Mouse (Mus musculus): Measurements from ENCODE around the gene Calu.
"Not testable (repeated sequence)": the region's sequence is repeated elsewhere in the genome, so short reads cannot be mapped to it uniquely, and the experiment has no call there.

The Calu gene

DNA sequence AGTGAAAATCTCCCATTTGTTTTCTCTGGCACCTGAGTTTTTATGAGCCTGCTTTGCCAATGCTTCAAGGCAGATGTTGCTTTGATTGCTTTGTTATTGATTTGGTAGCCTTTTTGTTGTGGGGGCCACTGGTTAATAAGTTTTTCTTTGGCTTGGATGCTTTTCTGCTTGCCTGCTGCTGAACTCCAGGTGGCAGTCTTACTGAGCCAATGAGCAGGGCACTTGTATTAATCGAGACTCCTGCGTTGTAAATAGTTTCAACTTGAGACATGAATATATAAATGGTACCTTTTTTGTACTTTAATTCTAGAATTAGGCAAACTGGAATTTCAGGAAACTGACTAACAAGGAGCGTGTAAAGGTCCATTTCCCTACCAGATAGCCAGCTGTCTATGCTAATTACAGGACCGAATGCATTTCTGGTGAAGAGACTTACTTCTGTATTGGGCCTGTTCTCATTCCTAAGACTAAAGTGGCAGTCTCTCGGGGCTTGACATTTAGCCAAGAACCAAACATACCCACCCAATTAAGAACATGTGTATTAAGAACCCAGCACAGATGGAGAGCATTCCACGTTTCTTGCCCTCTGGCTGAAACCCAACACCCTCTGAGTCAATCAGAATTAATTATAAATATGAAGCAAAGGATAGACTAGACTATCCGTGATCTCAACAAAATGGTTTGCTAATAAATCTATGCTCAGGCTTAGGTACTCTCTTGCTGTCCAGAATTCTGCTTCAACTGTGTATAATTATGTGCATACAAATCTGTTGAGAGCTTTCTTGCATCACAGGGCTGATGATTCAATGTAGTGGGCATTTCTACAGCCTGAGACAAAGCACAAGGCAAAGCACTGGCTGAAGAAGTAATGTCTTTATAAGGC lies 14.6 kb downstream of the Calu start:
- DNase-seq (ENCODE audit: low read depth in 2 of 2, low spot score in 2 of 2): no peak

DNA sequence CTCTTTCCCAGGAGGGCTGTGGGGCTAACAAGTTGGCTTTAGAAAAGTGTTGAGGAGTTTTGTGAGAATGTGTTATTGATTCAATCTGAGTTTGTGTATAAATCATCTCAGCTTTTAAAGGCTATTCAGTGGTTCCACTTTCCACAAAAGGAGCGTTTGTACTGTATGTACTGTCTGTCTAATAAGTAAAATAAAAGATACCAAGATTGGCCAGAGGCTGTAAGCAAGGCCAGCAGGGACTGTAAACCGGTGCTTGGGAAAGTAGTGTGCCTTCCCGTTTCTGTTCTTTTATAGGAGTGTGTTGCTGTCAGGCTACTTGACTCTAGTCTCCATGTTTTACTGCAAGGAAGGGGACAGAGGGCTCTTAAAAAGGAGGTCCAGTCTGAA lies 15.3 kb downstream of the Calu start:
- DNase-seq (ENCODE audit: low read depth in 2 of 2, low spot score in 2 of 2): no peak

DNA sequence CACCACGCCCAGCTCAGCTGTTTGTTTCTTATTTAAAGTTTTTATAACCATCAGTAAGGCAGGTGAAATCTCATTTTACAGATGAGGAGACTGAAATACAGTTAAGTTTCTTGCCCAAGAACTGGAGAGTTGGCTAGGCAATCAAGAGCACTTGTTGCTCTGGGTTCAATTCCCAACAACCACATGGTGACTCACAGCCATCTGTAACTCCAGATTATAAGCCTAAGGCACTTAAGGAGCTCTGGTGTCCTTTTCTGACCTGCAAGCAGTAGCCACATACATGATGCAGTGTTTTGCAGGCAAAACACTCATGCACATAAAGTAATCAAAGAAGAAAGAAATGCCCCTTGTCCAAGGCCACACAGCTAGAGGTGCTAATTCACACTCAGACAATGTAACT lies 17.4 kb downstream of the Calu start:
- no peak for DNase-seq (ENCODE audit: low read depth in 2 of 2, low spot score in 2 of 2)

DNA sequence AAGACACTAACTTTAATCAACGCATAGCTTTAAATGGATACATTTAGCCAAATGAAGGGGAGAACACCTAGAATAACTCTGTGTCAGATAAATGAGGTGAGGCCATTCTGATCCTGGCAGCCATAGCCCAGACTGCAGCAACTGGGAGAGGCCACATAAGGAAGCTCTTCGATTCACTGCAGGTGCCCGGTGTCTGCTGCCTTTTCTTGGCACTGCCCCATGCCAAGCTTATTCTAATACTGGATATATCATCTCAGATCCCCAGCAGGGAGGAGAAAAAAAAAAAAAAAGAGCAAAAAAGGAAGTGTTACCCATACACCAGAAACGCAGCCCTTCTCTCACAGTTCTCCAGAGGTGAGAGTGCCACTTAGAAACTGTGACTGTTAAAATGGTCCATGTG lies 29.5 kb downstream of the Calu start:
- no peak for DNase-seq (ENCODE audit: low read depth in 2 of 2, low spot score in 2 of 2)

DNA sequence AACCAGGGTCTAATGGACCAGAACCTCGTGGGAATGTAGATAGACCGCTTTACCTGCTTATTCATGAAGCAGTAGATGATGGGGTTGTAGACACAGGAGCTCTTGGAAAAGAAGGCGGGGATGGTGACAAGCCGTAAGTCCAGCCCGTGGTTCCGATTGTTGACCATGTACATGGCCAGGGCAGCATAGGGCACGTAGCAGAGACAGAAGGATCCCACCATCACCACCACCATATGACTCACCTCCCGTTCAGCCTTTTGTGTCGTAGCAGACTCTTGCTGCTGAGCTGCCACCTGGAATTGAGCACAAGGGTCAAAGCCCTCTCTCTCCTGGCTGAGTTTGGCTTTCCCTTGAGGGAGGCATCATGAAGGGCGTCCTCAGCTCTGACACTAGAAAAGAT lies 30.8 kb downstream of the Calu start:
- no peak for DNase-seq (ENCODE audit: low read depth in 2 of 2, low spot score in 2 of 2)

DNA sequence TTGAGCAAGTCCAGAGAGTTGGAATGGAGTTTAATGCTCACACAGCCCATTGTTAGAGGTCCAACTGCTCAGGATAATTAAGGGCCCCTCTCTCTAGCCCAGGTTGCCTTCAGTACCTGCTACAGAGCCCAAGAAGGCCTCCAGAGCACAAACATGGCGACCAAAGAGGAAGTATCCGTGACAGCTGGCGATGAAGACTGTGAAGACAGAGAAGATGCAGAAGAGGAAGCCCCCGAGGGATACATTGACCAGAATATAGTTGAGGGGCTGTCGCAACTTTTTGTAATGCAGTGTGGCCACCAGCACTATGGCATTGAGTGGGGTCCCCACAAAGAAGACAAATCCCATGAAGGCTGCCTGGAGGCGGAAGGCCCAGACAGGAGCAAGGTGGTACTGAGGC lies 32.1 kb downstream of the Calu start:
- no peak for DNase-seq (ENCODE audit: low read depth in 2 of 2, low spot score in 2 of 2)

- no peak for DNase-seq (ENCODE audit: low read depth in 2 of 2, low spot score in 2 of 2)
Observed at GRCm38 (mm10) chr6:29382442-29382841, 34.6 kb downstream of the Calu start.

GRCm38 (mm10) chr6:29388052-29388518 lies 40.2 kb downstream of the Calu start, which contains the start of gene Opn1sw:
Gene Opn1sw, minus strand, starts transcription at chr6:29388468.
- no peak for DNase-seq (ENCODE audit: low read depth in 2 of 2, low spot score in 2 of 2)

DNA sequence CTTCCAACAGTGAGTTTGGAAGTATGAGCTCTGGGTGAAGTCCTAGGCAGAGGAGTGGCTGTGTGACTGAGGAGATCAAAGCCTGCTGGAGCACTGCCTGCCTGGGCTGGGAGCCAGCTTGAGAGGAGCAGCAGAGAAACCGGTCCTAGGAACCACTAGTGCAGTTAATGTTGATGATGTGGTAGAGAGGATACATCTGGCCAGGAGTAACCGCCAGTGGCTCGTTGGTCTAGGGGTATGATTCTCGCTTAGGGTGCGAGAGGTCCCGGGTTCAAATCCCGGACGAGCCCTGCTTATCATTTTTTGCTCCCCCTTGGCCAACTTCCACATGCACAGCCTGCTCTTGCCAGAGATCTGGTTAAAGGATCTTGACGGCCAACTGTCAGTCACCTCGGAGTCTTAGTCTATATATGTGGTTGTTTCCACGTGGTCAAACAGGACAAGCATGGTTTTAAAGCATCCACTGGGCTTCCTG lies 40.8 kb downstream of the Calu start:
- no peak for DNase-seq (ENCODE audit: low read depth in 2 of 2, low spot score in 2 of 2)

- DNase-seq (ENCODE audit: low read depth in 2 of 2, low spot score in 2 of 2): no peak
Observed at GRCm38 (mm10) chr6:29389425-29389824, 41.6 kb downstream of the Calu start.

DNA sequence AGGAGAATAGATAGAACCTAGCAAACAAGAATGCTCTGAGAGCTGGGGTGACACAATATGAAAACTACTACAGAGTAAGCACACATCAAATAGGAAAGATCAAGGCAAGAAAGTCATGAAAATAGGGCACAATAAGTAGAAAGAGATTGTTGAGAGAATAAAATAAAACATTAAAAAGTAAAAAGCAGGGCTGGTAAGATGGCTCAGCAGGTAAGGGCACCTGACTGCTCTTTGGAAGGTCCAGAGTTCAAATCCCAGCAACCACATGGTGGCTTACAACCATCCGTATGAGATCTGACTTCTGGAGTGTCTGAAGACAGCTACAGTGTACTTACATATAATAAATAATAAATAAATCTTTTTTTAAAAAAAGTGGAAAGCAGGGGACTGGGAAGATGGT lies 42.6 kb downstream of the Calu start:
- not testable (repeated sequence) for DNase-seq (ENCODE audit: low read depth in 2 of 2, low spot score in 2 of 2)

GRCm38 (mm10) chr6:29391241-29391640 lies 43.4 kb downstream of the Calu start:
- not testable (repeated sequence) for DNase-seq (ENCODE audit: low read depth in 2 of 2, low spot score in 2 of 2)

DNA sequence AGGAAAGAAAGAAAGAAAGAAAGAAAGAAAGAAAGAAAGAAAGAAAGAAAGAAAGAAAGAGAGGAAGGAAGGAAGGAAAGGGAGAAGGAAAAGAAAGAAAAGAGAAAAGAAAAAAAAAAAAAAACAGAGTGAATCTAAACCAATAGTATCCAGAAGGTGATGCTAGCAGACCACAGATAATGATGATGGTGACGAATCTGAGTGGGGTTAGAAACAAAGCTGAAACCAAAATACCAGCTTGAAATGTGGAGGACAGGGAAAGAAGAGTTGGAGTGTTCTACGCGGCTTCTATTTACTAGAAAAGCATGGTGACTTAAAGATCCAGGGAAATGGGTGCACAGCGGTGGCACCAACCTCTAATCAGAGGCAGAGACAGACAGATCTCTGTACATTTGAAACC lies 43.9 kb downstream of the Calu start:
- DNase-seq (ENCODE audit: low read depth in 2 of 2, low spot score in 2 of 2): no peak

GRCm38 (mm10) chr6:29394286-29394685 lies 46.4 kb downstream of the Calu start:
- no peak for DNase-seq (ENCODE audit: low read depth in 2 of 2, low spot score in 2 of 2)

DNA sequence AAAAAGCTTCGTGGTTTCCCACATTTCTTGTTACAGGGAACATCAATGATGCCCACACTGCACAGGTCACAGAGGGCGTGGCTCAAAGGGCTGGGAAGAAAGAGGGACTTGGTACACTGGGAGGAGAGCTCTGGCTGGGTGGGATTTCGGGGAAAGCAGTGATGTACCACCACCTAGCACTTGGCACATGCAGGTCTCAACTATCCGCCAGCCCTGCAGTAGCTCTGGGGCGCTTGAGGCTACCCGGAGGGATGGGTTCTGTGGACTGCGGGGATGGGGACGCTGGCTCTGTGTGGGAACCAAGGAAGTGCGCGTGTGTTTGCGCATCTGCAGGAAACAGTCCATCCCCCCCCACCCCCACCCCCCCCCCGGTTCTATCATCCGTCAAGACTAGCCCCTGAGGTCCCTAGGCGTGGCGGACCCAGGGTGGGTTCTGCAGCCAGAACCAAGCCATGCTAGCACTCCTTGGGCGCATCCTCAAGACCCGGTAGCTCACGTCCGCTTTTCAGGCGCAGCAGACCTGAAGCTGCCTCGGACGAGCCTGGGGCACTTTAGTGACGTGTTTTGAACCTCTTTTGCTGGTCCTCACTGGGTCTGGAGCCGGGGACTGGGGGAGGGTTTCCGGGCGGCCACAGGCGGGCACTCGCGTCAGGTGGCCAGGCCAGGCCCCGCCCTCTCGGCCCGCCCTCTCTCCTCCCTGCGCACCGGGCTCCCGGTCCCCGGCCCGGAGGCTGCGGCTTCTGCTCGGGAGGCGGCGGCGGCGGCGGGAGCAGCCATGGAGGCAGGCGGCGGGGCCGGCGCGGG lies 48.2 kb downstream of the Calu start, which contains the start of gene Ccdc136:
Ccdc136 (plus strand) TSS at position 400 of the 804 bp plus-strand sequence.
- no peak for DNase-seq (ENCODE audit: low read depth in 2 of 2, low spot score in 2 of 2)

DNA sequence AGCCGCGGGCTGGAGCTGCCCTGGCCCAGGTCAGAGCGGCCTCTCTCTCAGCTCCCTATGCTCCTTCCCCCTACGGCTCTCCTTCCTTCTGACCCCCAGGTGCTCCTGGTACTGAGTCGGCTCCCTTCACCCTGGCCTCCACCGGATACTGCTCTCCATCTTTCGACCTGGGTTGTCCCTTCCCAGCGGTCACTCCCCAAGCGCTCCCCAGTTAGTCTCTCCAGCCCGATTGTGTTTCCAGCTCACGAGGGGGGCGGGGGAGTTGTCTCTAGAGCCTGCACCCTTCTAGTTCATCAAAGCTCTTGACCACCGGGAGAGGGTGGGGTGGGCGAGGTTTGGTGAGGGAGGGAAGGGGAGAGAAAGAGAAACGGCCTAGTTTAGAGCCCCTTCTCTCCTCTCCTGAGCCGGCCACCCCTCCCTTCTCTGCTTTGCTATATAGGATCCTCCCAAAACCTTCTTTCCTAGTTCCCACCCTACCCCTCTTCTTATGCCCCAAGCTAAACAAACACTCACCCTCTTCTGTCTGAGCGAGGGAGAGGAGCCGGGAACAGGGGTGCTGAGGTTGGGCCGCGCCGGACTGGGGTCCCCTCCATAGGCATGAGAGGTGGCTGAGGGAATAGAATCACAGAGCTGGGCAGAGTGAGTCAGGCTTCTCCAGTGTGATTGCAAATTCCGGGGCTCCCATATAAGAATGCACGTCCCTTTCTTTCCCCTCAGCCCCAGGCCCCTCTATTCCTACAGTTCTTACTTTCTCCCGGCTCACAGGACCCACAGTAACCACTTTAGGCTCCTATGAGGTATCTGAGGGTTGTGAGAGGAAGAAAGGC lies 49.1 kb downstream of the Calu start:
- DNase-seq (ENCODE audit: low read depth in 2 of 2, low spot score in 2 of 2): no peak

GRCm38 (mm10) chr6:29397575-29397974 lies 49.7 kb downstream of the Calu start:
- no peak for DNase-seq (ENCODE audit: low read depth in 2 of 2, low spot score in 2 of 2)

GRCm38 (mm10) chr6:29399851-29400250 lies 52.0 kb downstream of the Calu start:
- DNase-seq (ENCODE audit: low read depth in 2 of 2, low spot score in 2 of 2): no peak

DNA sequence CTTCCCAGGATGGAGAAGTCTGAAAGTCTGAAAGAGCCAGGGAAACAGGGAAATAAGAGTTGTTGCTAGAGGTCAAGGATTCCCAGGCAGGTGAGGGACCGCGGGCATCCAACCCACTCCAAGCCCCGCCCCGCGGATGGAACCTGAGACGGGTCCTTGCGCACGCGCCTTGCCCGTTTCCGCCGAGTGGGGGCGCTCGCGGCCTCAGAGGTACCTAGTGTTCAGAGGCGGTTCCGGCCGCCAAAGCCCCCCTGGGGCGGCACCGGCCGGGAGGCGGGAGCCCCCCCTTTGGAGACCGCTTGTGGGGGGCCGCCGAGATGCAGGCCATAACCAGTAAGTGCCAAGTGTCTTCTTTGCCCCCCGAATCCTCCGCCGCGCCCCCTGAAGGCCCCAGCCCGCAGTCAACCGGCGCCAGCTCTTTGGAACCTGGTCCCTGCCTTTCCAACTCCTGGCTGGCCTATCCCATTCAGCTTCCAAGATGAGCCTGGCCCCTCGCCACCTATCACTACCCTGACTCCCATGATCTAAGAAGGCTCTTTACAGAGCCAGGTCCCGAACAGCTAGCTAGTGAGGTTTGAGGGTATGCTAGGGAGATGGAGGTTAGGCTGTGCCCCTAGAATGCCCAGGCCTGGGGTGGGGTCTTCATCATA lies 54.9 kb downstream of the Calu start:
- DNase-seq (ENCODE audit: low read depth in 2 of 2, low spot score in 2 of 2): no peak

DNA sequence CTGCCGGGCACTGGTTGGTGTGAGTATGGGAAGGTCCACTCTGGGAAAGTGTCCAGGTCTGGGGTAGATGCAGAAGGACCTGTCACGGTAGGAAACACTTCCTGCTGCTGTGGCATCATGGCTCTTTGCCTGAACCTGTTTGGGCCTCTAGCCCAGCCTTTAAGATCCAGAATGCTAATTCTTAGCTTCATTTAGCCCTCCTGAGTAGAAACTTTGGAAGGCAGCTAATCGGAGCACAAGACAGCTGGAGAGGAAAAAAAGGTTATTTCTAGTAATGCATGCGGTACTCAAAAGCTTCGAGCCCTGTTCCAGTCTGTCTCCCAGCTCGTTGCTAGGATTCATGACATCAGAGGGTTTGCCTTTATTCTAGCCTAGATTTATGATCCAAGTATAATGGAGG lies 58.5 kb downstream of the Calu start:
- DNase-seq (ENCODE audit: low read depth in 2 of 2, low spot score in 2 of 2): no peak

Measured in CD8-positive naive resting alpha-beta T cell, adult 2 months (primary cell).